Mouse (Mus musculus) ovary, postnatal 14 days (tissue): ENCODE measurements around the gene Rbm33.

ENCODE experiments used
- DNase-seq: peaks from one replicate; pipeline ENCODE4 v3.0.0; 2022; ENCODE audit warnings: low spot score

Rbm33 gene

DNA sequence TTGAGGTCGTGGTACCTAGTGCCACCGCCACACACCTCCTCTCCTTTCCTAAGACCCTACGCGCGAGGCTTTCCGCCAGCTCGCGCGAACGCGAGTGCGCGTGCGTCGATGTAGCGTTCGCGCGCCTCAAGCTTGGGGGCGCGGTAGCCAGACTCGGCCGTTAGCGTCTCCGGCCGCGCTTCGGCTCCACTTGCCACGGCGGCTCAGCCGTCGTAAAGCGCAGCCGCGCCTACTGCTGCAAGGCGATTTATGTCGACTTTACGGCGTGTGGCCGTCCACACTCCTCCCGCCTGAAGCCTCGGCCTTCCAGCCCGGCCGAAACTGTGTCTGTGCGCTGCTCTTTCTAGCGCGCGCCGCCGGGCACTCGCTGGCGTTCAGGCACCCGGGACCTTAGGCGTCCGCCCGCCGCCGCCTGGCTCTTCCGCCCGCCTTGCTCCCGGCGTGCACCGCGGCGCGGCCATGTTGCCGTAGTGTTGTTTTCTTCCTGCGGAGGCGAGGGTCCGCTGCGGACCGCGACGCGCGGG lies at the start of gene Rbm33:
Rbm33 (plus strand) TSS at position 400 of the 524 bp plus-strand sequence.
- peak; percentile 79 for DNase-seq

DNA sequence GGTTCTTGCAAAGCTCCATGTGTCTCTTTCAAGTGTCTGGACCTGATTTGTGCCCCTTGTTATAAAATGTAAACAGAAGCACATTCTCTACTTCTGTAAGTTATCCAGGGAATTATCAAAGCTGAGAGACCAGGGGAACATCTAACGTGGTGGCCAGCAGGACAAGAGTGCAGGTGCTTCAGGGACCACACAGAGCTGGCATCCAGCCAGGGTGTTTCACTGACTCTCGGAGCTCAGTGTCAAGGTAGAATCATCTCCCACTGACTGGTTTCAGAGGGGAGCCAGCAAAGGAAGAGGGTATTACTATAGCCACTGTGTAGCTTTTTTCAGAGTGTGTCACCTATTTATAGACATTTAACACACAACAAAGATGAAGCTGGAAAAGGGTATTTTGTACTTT lies 49.3 kb upstream of the Rbm33 start:
- DNase-seq: no peak

DNA sequence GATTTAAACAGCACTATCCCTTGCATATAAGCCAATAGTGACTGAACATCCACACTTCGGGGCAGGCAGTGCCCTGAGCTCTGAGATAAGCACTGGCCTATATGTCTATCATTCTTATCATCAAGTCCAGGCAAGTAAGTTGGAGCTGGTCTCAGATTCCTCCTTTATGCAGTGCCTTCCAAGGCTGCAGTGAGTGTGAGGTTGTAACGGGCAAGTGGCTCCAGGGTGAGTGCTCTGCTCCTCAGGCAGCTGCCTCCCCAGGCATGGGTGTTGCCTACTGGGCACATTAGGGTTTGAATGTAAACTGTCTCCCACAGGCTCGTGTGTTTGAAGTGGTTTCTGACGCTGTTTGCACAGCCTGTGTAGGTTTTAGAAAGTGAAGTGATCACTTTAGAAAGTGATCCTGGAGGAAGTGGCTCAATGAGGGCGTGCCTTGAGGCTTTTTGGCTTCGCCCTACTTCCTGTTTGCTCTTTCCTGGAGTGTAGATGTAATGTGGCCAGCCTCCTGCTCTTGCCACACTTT lies 47.4 kb upstream of the Rbm33 start:
- DNase-seq: no peak

DNA sequence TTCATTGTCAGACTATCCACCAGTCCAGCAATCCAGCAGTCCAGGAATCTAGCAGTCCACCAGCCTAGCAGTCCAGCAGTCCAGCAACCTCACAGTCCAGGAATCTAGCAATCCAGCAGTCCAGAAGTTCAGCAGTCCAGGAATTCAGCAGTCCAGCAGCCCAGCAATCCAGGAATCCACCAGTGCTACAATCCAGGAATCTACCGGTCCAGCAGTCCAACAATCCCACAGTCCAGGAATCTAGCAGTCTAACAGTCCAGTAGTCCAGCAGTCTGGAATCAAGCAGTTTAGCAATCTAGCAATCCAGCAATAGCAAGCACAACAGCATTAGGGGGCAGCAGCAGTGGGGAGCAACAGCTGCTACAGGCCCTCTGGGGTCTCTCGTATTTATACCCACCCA lies 44.1 kb upstream of the Rbm33 start:
- DNase-seq: no peak

DNA sequence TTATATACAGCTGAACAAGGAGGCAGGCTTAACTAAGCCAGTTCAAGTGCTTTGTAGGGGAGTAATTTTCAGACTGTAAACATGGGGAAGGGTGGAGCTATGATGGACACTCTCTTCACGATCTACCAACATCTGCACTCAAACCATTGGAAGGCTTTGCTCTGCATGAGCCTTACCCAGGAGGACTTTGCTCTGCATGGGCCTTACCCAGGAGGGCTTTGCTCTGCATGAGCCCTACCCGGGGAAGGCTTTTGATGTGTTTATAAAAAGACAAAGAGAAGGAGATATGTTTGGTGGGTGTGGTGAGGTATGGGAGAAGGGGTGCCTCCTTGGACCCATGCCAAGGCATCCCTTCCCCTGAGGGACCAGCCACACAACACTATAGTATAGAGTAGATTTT lies 39.6 kb upstream of the Rbm33 start:
- no peak for DNase-seq

DNA sequence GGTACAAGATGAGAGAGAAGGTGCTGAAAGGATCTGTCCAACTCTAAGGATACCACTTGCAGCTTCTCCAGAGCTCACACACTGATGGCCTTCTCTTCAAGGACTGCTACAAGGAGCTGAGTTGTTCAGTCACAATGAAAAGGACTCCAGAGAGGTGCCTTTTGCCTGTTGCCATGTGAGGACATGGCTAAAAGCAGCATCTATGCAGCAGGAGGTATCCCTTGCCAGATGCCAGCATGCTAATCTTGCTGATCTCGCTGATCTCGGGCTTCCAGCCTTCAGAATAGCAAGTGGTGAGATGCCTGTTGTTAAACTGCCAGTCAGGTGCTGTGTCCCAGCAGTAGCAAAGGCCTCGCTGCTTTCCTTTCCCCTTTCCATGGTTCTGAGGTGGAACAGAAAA lies 27.8 kb upstream of the Rbm33 start:
- DNase-seq: no peak

DNA sequence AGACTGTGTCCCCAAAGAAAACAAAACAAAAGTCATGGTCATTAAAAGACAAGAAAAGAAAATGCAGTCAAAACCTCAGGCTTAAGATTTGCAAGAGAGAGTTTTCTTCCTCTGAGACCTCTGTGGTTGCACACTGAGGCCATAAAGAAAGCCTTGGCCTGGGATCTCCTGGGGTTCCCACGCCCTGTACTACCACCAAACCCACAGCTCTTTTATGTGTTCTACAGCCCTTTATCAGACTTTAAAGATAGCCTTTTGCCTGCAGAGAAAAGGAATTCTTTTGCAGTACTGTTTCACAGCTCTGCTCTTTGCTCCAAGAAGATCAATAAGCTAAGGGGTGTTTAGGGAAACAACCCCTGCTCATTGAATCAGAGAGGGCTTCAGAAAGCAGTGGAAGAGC lies 26.3 kb upstream of the Rbm33 start:
- no peak for DNase-seq

DNA sequence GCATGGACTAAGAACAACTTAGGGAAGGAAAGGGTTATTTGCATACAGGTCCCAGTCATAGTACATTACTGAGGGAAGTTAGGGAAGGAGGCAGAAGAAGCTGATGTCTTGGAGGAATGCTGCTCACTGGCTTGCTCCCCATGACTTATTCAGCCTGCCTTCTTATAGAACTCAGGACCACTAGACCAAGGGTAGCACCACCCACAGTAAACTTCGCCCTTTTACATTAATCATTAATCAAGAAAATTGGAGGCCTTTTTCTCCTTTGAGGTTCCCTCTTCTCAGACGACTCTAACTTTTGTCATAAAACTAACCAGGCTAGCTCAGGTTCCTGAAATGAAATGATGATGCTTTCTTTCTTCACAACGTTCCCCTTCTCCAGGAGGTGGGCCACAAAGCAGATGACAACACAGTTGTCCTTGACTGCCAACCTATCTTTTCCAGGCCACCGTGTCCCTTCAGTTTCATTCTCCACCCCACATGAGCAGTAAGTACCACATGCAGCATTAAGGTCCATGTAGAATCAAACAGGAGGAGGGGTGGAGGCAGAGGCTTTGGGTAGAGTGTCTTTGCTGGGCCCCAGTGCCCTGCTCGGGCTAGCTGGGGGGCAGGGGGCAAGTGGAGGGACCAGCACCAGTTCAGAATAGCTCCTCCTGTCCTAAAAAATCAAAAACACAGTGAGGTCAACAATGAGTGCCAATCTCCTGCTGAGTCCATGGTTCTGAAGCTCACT lies 25.6 kb upstream of the Rbm33 start:
- DNase-seq: no peak

DNA sequence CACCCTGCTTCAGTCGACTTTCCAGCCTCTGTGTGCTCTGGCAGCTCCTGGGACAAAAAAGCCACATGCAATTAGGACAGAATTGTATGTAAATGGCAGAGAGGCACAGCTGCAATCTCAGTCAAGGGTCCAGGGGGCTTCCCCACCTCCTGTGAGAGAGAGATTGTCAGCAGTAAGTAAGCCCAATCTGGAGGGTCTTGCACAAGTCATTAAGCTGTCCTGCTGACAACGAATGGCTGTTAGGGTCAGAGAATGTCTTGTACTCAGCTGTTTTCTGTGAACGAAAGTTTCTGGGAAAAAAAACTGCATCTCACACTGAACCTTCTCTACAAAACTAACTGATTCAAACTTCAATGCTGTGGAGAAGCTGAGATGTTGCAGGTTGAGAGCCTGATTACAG lies 24.6 kb upstream of the Rbm33 start:
- no peak for DNase-seq

DNA sequence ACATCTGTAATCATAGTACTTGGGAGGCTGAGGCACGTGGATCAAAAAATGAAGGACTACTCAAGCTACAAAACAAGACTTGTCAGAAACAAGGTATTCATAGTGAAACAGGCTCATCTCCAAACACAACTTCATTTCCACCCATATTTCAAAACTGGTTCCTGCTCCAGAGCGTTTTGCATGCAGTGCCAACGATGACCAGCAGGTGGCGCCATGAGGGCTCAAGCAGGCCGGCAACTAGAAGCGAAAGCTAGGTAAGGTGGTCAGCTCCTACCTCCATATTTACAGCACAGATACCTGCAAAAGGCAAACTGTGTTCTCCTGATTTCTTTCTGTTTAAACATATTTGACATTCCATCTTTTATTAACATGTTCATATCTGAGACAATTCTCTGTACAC lies 22.9 kb upstream of the Rbm33 start:
- DNase-seq: peak; percentile 88

DNA sequence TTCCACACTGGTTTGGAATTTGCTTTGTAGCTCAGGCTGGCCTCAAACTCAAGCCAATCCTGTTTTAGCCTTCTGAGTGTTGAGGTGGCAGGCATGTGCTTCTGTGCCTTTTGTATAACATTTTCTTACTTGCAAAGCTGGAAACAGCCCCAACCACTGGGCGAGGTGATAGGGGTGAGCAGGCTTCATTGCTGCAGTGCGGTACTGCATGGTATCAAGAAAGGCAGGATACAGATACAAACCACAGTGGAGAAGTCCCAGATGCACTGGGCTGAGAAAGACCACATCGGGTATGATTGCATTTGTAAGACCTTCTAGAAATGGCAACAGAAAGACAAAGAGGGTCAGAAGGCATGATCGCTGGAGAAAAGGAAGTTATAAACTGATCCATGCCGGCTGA lies 18.8 kb upstream of the Rbm33 start:
- no peak for DNase-seq

DNA sequence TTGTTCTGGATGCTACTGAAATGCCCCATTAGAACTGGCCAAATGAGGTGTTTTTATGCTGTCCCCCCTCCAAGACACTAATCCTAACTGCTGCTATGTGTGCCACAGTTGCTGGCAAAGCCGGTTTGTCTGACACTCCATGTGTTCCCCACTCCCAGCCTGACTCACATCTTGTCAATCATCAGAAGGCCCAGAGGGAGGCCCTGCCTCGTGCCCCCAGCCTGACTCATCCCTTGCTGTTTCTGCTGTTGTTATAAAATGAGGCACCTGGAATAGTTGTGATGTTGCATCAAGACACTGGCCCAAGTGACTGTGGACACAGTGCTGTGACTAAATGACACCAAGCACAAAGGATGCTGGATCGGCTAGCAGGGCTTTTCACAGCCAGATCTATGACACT lies 18.2 kb upstream of the Rbm33 start:
- no peak for DNase-seq

DNA sequence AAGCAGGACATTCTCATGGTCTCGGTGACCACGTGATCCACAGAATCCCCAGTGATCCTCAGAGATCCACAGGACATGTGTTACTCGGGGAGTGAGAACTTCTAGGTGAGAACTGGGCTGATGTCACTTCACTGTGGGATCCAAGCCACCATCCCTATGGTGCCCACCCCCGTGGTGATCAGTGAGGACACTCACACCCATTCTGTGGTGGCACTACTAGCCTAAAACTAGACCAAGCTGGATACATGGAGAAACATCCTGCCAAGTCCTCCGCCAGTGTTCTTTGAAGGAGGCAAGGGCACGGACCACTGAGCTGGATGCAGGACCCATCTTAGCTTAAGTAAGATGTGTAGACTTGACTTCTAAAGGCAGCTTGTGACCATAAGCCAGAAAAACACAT lies 17.6 kb upstream of the Rbm33 start:
- DNase-seq: no peak

DNA sequence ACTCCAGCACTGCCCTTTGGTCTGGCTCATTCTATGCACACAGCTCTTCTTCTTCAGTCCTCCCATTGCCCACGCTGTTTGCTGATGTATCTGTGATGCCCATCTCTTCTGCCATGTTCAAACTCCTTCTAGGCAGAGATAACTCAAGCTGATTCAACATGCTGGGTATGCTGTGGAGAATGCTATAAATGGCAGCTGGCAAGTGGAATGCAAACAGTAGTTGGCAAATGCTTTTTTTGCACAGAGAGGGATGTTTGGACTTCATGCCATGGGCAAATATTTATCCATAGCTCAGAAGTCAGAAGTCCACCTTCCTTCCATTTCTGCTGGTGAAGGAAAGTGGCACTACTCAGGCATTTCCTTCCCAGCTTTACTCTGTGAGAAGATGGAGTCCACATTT lies 14.2 kb upstream of the Rbm33 start:
- no peak for DNase-seq

DNA sequence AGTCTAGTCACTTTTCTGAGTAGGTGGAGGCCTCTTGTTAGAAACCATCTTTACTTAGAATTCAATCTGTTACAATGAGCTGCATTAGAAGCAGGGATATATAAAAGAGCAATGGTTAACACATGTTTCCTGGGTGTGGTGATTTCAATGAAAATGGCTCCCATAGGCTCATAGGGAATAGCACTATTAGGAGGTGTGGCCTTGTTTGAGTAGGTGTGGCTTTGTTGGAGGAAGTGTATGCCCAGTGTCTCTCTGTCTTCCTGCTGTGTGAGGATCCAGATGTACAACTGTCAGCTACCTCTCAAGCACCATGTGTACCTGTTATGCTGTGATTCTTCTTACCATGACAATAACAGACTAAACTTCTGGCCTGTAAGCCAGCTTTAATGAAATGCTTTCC lies 12.4 kb upstream of the Rbm33 start:
- no peak for DNase-seq

DNA sequence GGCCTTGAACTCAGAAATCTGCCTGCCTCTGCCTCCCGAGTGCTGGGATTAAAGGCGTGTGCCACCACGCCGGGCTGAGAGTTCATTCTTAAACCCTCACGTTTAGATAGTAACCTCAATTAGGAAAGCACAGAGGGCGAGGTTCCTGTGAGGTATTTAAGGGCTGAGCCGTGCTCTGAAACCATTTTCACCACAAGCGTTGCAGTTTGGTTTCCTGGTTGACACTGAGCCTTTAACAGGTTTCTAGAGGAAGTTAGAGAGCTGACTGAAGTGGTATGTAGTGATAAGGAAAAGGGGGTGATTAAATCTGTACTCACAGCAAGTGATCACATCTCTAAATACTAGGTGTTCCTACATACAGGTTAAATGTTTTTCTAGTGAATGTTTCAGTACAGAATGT lies 1.4 kb upstream of the Rbm33 start:
- DNase-seq: no peak

DNA sequence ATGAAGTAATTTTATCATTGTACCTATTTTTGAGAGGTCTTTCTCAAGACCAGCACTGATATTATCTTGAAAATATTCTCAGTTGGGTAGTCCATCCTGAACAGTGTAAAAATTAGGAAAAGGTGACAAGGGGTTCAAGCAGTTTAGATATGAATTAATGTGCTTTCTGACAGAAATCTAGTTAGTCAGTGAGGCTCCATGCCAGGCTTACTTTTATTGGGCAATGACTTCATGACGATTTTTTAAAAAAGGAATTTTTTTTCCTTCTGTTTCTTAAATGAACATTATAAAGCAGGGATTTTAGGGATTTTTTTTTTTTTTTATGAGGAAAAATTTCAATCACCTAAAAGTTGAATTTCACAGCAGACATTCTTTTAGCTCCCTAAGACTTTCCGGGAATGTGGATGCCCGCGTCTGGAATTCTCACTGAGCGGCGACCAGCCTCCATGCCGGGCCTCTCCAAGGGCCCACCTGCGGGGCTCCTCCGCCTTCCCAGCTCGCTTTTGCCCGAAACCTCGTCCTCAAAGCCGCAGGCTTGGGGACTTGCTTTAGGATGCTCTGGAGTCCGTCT lies 685 bp upstream of the Rbm33 start:
- no peak for DNase-seq

DNA sequence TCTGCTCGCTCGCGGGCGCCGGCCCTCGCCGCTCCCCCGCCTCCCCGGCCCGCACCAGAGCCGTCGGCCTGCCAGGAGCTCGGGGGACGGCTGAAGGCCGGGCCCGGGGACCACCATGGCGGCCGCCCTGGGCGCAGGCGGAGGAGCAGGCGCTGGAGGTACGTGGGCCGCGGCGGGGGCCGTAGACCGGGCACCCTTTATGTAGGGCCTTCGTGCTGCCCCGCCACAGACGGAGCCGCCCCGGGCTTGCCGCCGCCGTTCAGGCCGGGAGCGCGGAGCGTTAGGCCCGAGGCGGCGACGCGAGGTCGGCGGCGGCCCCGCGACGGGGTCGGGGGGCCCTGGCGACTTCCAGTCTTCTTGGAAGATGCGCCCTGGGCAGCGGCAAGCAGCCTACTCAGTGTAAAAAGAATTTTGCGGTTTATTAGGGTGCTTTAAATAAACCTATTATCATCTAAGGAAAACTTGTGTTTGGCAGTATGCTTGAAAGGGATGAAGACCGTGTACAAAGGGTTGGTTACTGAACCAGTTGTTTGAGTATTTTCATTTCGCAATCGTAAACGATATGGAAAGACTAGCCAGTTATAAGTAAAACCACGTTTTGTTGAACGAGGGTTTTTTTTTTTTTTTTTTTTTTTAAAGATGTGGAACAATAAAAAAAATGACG lies 464 bp downstream of the Rbm33 start:
- no peak for DNase-seq

DNA sequence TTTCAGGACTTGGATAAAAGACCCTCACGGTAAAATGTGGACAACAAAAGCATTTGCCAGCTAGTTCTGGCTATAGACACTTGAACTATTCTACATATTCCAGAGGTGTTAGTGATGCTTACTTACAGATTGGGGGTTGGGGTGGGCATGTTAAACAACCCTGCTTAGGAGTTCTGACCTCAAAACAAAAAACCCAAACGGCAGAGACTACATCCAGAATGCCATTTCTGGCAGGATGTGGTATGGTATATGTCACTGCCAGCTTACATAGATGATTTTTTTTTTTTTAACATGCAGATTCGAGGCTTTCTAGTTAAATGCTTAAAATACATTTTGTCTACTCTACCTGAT lies 971 bp downstream of the Rbm33 start:
- DNase-seq: no peak

DNA sequence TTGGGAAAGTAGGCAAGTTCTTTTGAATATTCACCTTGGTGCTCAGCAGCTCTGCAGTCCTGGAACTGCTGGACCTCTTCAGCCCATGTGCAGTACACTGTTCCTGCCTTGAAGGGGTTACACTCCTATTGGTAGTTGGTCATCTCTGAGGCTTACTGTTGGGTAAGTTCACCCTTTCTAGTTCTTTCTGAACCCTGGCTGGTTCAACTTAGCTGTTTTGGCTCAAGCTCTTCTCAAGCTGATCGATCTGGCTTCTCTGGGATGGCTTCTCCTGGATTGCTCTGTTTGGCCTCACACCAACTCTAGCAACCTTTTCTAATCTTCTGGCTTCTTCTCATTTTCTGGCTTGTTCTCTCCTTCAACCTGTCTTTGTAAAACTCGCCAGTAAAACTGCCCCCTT lies 1.8 kb downstream of the Rbm33 start:
- DNase-seq: no peak

DNA sequence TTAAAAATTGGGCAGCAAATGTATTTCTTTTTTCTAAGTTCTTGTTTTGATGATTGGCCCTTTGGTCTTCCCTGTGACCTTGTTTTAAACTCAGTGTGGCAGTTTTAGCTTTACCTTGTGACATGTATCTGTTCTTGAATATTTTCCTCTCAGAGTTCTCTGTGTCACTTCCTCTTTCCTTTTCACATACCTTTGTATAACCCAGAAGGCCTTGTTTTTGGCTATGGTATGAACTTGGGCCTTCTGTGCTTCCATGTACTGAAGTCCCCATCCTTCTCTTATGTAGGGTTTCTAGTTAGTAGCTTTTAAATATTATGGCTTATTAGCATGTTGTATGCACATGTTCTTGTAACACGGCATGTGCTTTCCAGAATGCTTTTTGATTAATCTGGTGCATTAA lies 4.8 kb downstream of the Rbm33 start:
- no peak for DNase-seq

DNA sequence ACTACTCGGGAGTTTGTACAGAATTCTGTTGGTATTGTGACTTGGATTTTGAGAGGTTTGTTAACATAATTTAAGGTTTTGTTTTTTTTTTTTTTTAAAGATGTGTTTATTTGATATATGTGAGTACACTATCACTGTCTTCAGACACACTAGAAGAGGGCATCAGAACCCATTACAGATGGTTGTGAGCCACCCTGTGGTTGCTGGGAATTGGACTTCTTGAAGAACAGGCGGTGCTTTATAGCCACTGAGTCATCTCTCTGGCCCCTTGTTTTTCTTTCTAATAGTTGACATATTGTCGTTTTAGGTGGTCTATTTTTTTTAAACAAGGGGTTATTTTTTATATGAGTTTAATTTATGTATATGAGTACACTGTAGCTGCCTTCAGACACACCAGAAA lies 5.3 kb downstream of the Rbm33 start:
- no peak for DNase-seq

DNA sequence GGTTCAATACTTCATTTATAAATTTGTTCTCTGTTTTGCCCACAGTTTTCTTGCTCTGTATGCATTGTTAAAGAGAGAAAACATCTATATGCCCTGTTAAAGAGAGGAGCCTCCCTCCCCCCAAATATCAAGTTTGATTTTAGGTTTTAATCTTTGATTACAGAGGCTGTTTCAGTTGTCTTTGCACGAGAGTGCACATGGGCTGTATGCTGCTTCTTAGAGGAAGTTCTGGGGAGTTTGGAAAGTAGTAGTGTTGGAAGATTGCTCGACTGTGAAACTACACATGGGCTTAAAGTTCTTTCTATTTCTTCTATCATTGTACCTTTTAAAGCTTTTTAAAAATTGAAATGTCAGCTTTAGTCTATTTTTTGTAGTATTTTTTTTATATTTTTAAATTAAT lies 6.9 kb downstream of the Rbm33 start:
- no peak for DNase-seq
